Mouse (Mus musculus) embryo, embryonic 10.5 days (tissue): ENCODE data around the gene Sema7a.

Experiments
- DNase-seq: peaks from one replicate; pipeline ENCODE4 v3.0.0-alpha.2; 2015; ENCODE audit warnings: low spot score

The Sema7a gene

GRCm38 (mm10) chr9:57938225-57939055 is 1.5 kb upstream of the Sema7a start:
- no peak for DNase-seq

- DNase-seq: peak; percentile 55
These were observed 460 bp downstream of the Sema7a start for GRCm38 (mm10) chr9:57940349-57940794.

- DNase-seq: peak; percentile 35
These were observed 1.1 kb downstream of the Sema7a start for GRCm38 (mm10) chr9:57940861-57941638.

- DNase-seq: no peak
These were observed 2.1 kb downstream of the Sema7a start for GRCm38 (mm10) chr9:57942039-57942438.

GRCm38 (mm10) chr9:57943067-57943466 is 3.2 kb downstream of the Sema7a start:
- no peak for DNase-seq

GRCm38 (mm10) chr9:57944572-57944971 is 4.7 kb downstream of the Sema7a start:
- peak; percentile 83 for DNase-seq

GRCm38 (mm10) chr9:57945771-57946616 is 6.1 kb downstream of the Sema7a start:
- no peak for DNase-seq

- no peak for DNase-seq
These were observed 7.6 kb downstream of the Sema7a start for GRCm38 (mm10) chr9:57947381-57948030.

- no peak for DNase-seq
These were observed 8.5 kb downstream of the Sema7a start for GRCm38 (mm10) chr9:57948333-57948931.

- DNase-seq: no peak
These were observed 9.3 kb downstream of the Sema7a start for GRCm38 (mm10) chr9:57949102-57949704.

- DNase-seq: no peak
These were observed 10.0 kb downstream of the Sema7a start for GRCm38 (mm10) chr9:57949879-57950278.

GRCm38 (mm10) chr9:57950519-57950918 is 10.6 kb downstream of the Sema7a start:
- no peak for DNase-seq

- DNase-seq: no peak
These were observed 12.1 kb downstream of the Sema7a start for GRCm38 (mm10) chr9:57951993-57952392.

- DNase-seq: no peak
These were observed 15.2 kb downstream of the Sema7a start for GRCm38 (mm10) chr9:57954962-57955744.

GRCm38 (mm10) chr9:57955764-57956163 is 15.9 kb downstream of the Sema7a start:
- DNase-seq: no peak

- DNase-seq: no peak
These were observed 16.4 kb downstream of the Sema7a start for GRCm38 (mm10) chr9:57956196-57956837.

- no peak for DNase-seq
These were observed 16.9 kb downstream of the Sema7a start for GRCm38 (mm10) chr9:57956838-57957236.

GRCm38 (mm10) chr9:57958615-57959014 is 18.7 kb downstream of the Sema7a start:
- no peak for DNase-seq

- DNase-seq: no peak
These were observed 19.5 kb downstream of the Sema7a start for GRCm38 (mm10) chr9:57959399-57959798.
